Mouse (Mus musculus): Measurements from ENCODE around the gene Galnt2. TPM values are rescaled to one million over a fixed set of nuclear protein-coding genes. Genes with fewer than 3 reads are reported as not detected.
A peak's percentile ranks its signal among the peaks of the same experiment; 100 is the strongest.

Gene Galnt2
- 80.7 and 86.2 TPM in 2 replicates for polyA plus RNA-seq (2016; fragmentation: Nextera tagmentation; extraction: Ambion mirVana)

GRCm38 (mm10) chr8:124231176-124231484 is at the start of gene Galnt2:
Galnt2 (plus strand) TSS chr8:124231391.
- Histone ChIP-seq H3K36me3 (no peaks in the 10 kb centered on the region), H3K4me1 (peaks cover 39% of the 10 kb centered on the region), H3K27ac (replicated peaks) (peak within 1 kb of the TSS; percentile 79), H3K4me2 (replicated peaks) (peak within 1 kb of the TSS; percentile 97), H3K9me3 (no peaks in the 10 kb centered on the region), H3K4me3 (peak within 1 kb of the TSS; percentile 95), H3K27me3 (no peaks in the 10 kb centered on the region), H3K9ac (replicated peaks) (peak within 1 kb of the TSS; percentile 92)
- WGBS = 2% methylated on average over 22 of the region's 53 CpGs
- peak; percentile 83 for ATAC-seq (ENCODE audit: low FRiP score, low read depth)

GRCm38 (mm10) chr8:124181751-124182150 is 49.4 kb upstream of the Galnt2 start:
- Histone ChIP-seq H3K4me3 (no peak overlapping the region), H3K27ac (replicated peaks) (no peak overlapping the region), H3K4me2 (replicated peaks) (no peak overlapping the region), H3K36me3 (no peaks in the 10 kb centered on the region), H3K27me3 (no peaks in the 10 kb centered on the region), H3K9ac (replicated peaks) (no peak overlapping the region), H3K9me3 (no peaks in the 10 kb centered on the region), H3K4me1 (0 out of 2 replicates have a peak, but pooled peaks cover 4% of the 10 kb centered on the region)
- WGBS = 93% methylated on average over 5 of the region's 5 CpGs
- no peak for ATAC-seq (ENCODE audit: low FRiP score, low read depth)

- H3K4me3 ChIP-seq = no peak overlapping the region
- no peaks in the 10 kb centered on the region for H3K9me3 ChIP-seq
- 0 out of 2 replicates have a peak, but pooled peaks cover 4% of the 10 kb centered on the region for H3K4me1 ChIP-seq
- ATAC-seq (ENCODE audit: low FRiP score, low read depth) = no peak
- no peaks in the 10 kb centered on the region for H3K27me3 ChIP-seq
- 77% methylated on average over 13 of the region's 13 CpGs for WGBS
- H3K4me2 ChIP-seq (replicated peaks) = no peak overlapping the region
- no peak overlapping the region for H3K9ac ChIP-seq (replicated peaks)
- no peaks in the 10 kb centered on the region for H3K36me3 ChIP-seq
- H3K27ac ChIP-seq (replicated peaks) = no peak overlapping the region
Observed at GRCm38 (mm10) chr8:124182224-124182623, 49.0 kb upstream of the Galnt2 start.

GRCm38 (mm10) chr8:124184078-124184477 is 47.1 kb upstream of the Galnt2 start:
- 81% methylated on average over 3 of the region's 3 CpGs for WGBS
- H3K9me3 ChIP-seq = no peaks in the 10 kb centered on the region
- H3K36me3 ChIP-seq = no peaks in the 10 kb centered on the region

GRCm38 (mm10) chr8:124184507-124184906 is 46.7 kb upstream of the Galnt2 start:
- ATAC-seq (ENCODE audit: low FRiP score, low read depth) = peak; percentile 27; the same call in 1 of the 2 replicates
- Histone ChIP-seq H3K9me3 (no peaks in the 10 kb centered on the region), H3K27ac (replicated peaks) (no peak overlapping the region), H3K27me3 (no peaks in the 10 kb centered on the region), H3K4me1 (0 out of 2 replicates have a peak, but pooled peaks cover 4% of the 10 kb centered on the region), H3K36me3 (no peaks in the 10 kb centered on the region), H3K4me2 (replicated peaks) (no peak overlapping the region), H3K4me3 (no peak overlapping the region), H3K9ac (replicated peaks) (no peak overlapping the region)
- WGBS = 68% methylated on average over 2 of the region's 2 CpGs

More at GRCm38 (mm10) chr8:124184078-124184477, 47.1 kb upstream of the Galnt2 start:
- no peaks in the 10 kb centered on the region for H3K27me3 ChIP-seq
- no peak for ATAC-seq (ENCODE audit: low FRiP score, low read depth)
- no peak overlapping the region for H3K9ac ChIP-seq (replicated peaks)
- 0 out of 2 replicates have a peak, but pooled peaks cover 4% of the 10 kb centered on the region for H3K4me1 ChIP-seq
- no peak overlapping the region for H3K4me2 ChIP-seq (replicated peaks)
- 0 out of 2 replicates have a peak overlapping the region, but pooled peaks have one; percentile 15 for H3K27ac ChIP-seq (replicated peaks)
- H3K4me3 ChIP-seq = no peak overlapping the region

DNA sequence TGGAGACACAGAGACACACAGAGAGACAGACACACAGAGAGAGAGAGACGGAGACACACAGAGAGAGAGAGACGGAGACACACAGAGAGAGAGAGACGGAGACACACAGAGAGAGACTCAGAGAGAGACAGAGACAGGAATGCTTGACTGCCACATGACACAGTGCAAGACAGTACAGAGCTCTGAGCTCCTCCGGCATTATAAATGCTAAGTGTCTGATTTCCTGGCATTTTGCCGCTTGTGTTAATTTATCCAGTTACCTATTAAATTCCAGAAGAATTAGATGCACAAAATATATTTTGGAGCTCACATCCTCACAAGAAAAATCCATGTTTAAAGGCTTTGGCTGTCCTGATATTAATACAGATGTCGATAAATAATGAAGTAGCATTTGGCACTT is 46.1 kb upstream of the Galnt2 start:
- H3K36me3 ChIP-seq = no peaks in the 10 kb centered on the region
- 0 out of 2 replicates have a peak, but pooled peaks cover 4% of the 10 kb centered on the region for H3K4me1 ChIP-seq
- no peaks in the 10 kb centered on the region for H3K9me3 ChIP-seq
- ATAC-seq (ENCODE audit: low FRiP score, low read depth) = no peak
- no peak overlapping the region for H3K9ac ChIP-seq (replicated peaks)
- no peaks in the 10 kb centered on the region for H3K27me3 ChIP-seq
- H3K4me3 ChIP-seq = no peak overlapping the region
- H3K27ac ChIP-seq (replicated peaks) = no peak overlapping the region
- no peak overlapping the region for H3K4me2 ChIP-seq (replicated peaks)
- WGBS = 86% methylated on average over 6 of the region's 6 CpGs

GRCm38 (mm10) chr8:124190388-124190787 is 40.8 kb upstream of the Galnt2 start:
- no peaks in the 10 kb centered on the region for H3K4me1 ChIP-seq
- no peaks in the 10 kb centered on the region for H3K27me3 ChIP-seq
- H3K4me2 ChIP-seq (replicated peaks) = no peak overlapping the region
- H3K36me3 ChIP-seq = no peaks in the 10 kb centered on the region
- H3K27ac ChIP-seq (replicated peaks) = no peak overlapping the region
- no peak overlapping the region for H3K4me3 ChIP-seq
- ATAC-seq (ENCODE audit: low FRiP score, low read depth) = no peak
- 85% methylated on average over 7 of the region's 7 CpGs for WGBS
- H3K9me3 ChIP-seq = no peaks in the 10 kb centered on the region
- H3K9ac ChIP-seq (replicated peaks) = no peak overlapping the region

GRCm38 (mm10) chr8:124192242-124192641 is 38.9 kb upstream of the Galnt2 start:
- Histone ChIP-seq H3K27me3 (no peaks in the 10 kb centered on the region), H3K4me2 (replicated peaks) (no peak overlapping the region), H3K27ac (replicated peaks) (no peak overlapping the region), H3K4me3 (no peak overlapping the region), H3K36me3 (no peaks in the 10 kb centered on the region), H3K9me3 (no peaks in the 10 kb centered on the region), H3K9ac (replicated peaks) (no peak overlapping the region), H3K4me1 (no peaks in the 10 kb centered on the region)
- 93% methylated on average over 4 of the region's 4 CpGs for WGBS
- ATAC-seq (ENCODE audit: low FRiP score, low read depth) = no peak

DNA sequence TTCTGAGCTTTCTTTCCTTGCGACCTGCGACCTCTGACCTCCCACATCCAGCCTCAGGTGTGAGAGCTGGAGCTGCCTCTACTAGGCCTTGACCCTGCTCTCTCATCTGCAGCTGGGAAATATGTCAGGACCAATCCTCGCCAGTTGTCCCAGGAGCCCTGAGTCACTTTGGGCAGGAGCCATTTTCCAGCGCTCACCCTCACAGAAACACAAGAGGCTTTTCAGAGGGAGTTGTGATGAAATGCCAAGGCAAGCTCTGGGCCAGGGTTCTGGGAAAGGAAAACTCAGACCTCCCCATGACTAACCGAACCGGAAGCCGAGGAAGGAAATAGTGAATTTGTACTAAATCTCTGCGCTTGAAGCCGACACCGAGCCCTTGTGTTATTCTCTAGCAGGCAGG is 38.2 kb upstream of the Galnt2 start:
- Histone ChIP-seq H3K4me2 (replicated peaks) (no peak overlapping the region), H3K27me3 (no peaks in the 10 kb centered on the region), H3K4me3 (no peak overlapping the region), H3K9me3 (no peaks in the 10 kb centered on the region), H3K27ac (replicated peaks) (no peak overlapping the region), H3K36me3 (no peaks in the 10 kb centered on the region), H3K9ac (replicated peaks) (no peak overlapping the region), H3K4me1 (no peaks in the 10 kb centered on the region)
- no peak for ATAC-seq (ENCODE audit: low FRiP score, low read depth)
- WGBS = 89% methylated on average over 10 of the region's 10 CpGs

DNA sequence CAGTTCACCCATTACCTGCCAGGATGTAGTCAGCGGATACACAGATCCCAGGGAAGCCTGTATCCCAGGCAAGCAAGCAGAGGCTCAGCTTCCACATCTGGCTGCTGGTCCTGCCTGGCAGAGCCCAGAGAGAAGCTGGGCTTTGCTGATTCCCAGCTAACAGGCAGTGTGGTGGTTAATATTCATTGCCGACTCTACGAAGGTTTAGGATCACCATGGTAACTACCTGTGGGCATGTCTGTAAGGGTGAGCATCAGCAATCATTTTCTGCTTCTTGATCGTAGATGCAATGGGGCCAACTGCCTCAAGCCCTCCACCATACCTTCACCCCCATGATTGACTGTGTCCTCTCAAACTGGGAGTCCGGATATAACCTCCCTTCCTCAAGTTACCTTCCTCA is 37.2 kb upstream of the Galnt2 start:
- no peaks in the 10 kb centered on the region for H3K4me1 ChIP-seq
- no peak overlapping the region for H3K9ac ChIP-seq (replicated peaks)
- H3K9me3 ChIP-seq = no peaks in the 10 kb centered on the region
- H3K27ac ChIP-seq (replicated peaks) = no peak overlapping the region
- no peak for ATAC-seq (ENCODE audit: low FRiP score, low read depth)
- no peak overlapping the region for H3K4me3 ChIP-seq
- WGBS = 65% methylated on average over 5 of the region's 5 CpGs
- H3K27me3 ChIP-seq = no peaks in the 10 kb centered on the region
- H3K4me2 ChIP-seq (replicated peaks) = no peak overlapping the region
- H3K36me3 ChIP-seq = no peaks in the 10 kb centered on the region

GRCm38 (mm10) chr8:124196195-124196594 is 35.0 kb upstream of the Galnt2 start:
- Histone ChIP-seq H3K9me3 (no peaks in the 10 kb centered on the region), H3K4me1 (0 out of 2 replicates have a peak, but pooled peaks cover 2% of the 10 kb centered on the region), H3K9ac (replicated peaks) (no peak overlapping the region), H3K36me3 (no peaks in the 10 kb centered on the region), H3K4me3 (no peak overlapping the region), H3K27ac (replicated peaks) (no peak overlapping the region), H3K27me3 (no peaks in the 10 kb centered on the region), H3K4me2 (replicated peaks) (no peak overlapping the region)
- no peak for ATAC-seq (ENCODE audit: low FRiP score, low read depth)
- WGBS = 58% methylated on average over 5 of the region's 5 CpGs

DNA sequence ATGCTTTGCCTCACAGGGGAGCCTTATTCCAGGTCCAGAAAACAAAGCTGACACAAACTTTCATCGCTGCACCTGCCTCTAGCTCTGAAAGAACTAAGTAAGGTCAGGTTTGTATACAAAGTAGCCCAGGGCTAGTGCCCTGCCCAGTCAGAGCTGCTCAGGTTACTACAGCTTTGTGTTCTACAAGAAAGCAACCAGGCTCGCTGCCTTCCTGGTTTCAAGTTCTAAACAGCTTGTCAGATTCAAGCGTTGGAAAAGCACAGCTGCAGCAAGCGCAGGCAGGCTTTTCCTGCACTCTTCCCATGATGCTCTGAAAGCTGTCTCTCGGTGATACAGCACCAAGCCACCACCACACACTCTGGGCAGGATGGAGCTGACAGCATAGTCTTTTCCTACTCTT is 34.4 kb upstream of the Galnt2 start:
- H3K27me3 ChIP-seq = no peaks in the 10 kb centered on the region
- 75% methylated on average over 5 of the region's 5 CpGs for WGBS
- H3K36me3 ChIP-seq = no peaks in the 10 kb centered on the region
- ATAC-seq (ENCODE audit: low FRiP score, low read depth) = no peak
- H3K27ac ChIP-seq (replicated peaks) = no peak overlapping the region
- no peak overlapping the region for H3K4me2 ChIP-seq (replicated peaks)
- H3K4me3 ChIP-seq = no peak overlapping the region
- H3K4me1 ChIP-seq = 0 out of 2 replicates have a peak, but pooled peaks cover 2% of the 10 kb centered on the region
- no peaks in the 10 kb centered on the region for H3K9me3 ChIP-seq
- H3K9ac ChIP-seq (replicated peaks) = no peak overlapping the region

- WGBS = 78% methylated on average over 7 of the region's 7 CpGs
- Histone ChIP-seq H3K36me3 (no peaks in the 10 kb centered on the region), H3K4me2 (replicated peaks) (no peak overlapping the region), H3K4me3 (no peak overlapping the region), H3K9me3 (no peaks in the 10 kb centered on the region), H3K9ac (replicated peaks) (no peak overlapping the region), H3K4me1 (0 out of 2 replicates have a peak, but pooled peaks cover 2% of the 10 kb centered on the region), H3K27ac (replicated peaks) (no peak overlapping the region), H3K27me3 (no peaks in the 10 kb centered on the region; the same call in 1 of the 2 replicates)
- no peak for ATAC-seq (ENCODE audit: low FRiP score, low read depth)
Observed at GRCm38 (mm10) chr8:124198230-124198629, 33.0 kb upstream of the Galnt2 start.

Measured in midbrain, embryonic 12.5 days (tissue).